Mouse (Mus musculus) right cerebral cortex, postnatal 10 days (tissue): ENCODE measurements around the gene Spaca4.
A peak's percentile ranks its signal among the peaks of the same experiment; 100 is the strongest.

Experiments used
- DNase-seq, 2 experiments: peaks; one replicate each; pipeline ENCODE4 v3.0.0; 2021; ENCODE audit warnings: low spot score in 2 of 2

Spaca4 gene

DNA sequence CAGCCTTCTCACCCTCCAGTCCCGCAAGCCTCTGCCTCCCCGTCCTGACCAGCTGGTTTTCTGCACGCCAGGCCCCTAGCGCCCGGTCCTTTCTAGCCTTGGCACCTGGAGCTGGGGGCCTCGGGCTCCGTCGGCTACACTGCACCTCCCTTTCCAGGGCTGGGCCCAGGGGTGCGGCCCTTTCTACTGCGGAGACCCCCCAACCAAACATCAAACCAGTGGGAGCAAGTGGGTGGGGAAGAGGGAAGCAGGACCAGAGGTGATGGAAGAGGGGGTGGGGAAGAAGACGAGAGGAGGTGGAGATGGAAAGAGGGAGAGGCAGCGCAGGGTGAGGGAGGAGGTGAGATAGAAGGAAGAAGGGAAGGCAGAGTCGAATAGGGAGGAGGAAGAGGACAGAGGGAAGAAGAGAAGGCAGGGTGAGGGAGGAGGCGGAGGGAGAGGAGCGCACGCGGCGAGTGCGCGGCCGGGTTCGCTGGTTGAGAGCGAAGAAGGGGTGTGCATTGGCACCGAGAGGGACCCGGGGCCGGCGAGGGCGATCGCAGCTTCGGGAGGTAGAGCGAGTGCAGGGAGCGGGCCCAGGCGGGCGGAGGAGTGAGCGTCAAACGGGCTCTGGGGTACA, 26.0 kb downstream of the Spaca4 start, which contains the start of gene Car11:
Car11 (plus strand) TSS at position 321 of the 619 bp plus-strand sequence.
- peak; percentile 71 to 81 for DNase-seq

DNA sequence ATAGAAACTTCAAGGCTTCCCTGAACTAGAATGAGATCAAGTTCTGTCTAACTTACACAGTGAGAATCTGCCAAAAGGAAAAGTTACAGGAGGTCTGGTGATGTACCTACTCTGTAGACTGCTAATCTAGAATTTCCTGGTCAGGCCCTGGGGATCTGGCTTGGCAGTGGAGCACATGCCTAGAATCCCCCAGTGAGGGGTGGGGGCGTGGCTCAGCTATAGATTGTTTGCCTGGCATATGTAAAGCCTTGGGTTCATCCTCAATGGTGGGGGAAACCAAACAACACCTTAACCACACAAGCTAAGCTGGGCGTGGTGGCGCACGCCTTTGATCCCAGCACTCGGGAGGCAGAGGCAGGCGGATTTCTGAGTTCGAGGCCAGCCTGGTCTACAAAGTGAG, 27.7 kb downstream of the Spaca4 start:
- DNase-seq, result no peak

GRCm38 (mm10) chr7:45695098-45695497, 30.5 kb downstream of the Spaca4 start:
- DNase-seq, result no peak

- DNase-seq, result no peak
Observed at GRCm38 (mm10) chr7:45693921-45694591, 31.6 kb downstream of the Spaca4 start, which contains the start of gene Sec1. Gene Sec1 (minus strand): TSS chr7:45694402.

- no peak for DNase-seq
Observed at GRCm38 (mm10) chr7:45692364-45692763, 33.2 kb downstream of the Spaca4 start.

GRCm38 (mm10) chr7:45689800-45690199, 35.8 kb downstream of the Spaca4 start:
- no peak for DNase-seq

DNA sequence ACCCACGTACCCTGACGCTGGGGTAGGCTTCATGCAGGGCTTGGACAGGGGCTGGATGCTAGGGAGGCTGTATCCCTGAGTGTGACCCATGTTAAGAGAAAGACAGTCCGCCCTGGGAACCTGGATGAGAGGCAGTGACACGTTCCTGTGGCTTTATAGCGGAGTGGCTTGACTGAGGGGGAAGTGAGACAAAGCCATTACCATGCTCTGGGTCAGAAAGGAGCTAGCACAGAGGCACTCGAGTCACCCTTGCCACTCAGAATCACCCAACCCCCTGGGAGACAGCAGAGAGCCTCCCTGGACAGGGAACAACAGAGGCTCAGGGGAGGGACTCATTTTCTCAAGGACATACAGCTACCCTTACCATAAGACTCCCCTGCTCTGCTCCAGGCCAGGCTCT, 36.5 kb downstream of the Spaca4 start:
- no peak for DNase-seq

- no peak for DNase-seq
Observed at GRCm38 (mm10) chr7:45686841-45687240, 38.8 kb downstream of the Spaca4 start.

- no peak for DNase-seq
Observed at GRCm38 (mm10) chr7:45685811-45686210, 39.8 kb downstream of the Spaca4 start.

DNA sequence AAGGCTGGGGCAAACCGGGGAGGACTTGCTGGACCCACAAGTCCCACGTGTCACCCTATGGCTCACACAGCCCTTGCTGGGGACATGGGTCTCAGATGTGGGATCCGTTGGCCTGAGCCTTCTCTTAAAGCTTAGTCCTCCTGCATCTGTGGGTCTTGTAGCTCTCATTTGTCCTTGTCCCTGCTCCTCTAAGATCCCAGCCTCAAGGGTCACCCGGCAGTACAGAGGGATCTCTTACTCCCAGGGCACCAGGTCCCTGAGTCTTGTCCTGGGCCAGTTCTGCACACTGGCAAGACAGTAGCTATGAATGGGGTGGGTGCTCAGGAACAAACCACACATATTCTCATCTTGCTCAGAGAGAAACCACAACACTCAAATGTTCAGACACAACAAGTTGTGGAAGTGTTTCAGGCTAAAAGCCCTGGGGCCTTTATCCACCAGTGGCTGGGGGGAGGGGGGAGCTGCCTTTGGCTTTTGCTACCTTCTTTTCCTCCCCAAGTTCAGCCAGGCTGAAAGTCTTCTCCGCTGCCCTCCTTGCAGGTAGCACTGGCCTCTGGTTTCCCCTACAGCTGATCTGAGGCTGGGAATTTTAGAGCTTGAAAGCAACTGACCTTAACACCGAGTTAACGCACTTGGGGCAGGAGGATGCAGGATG, 42.1 kb downstream of the Spaca4 start, which contains the start of gene Ntn5:
Ntn5 (plus strand) TSS at position 627 of the 655 bp plus-strand sequence.
- no peak for DNase-seq

GRCm38 (mm10) chr7:45682144-45683126, 43.2 kb downstream of the Spaca4 start:
- DNase-seq, result peak; percentile 89 to 92

DNA sequence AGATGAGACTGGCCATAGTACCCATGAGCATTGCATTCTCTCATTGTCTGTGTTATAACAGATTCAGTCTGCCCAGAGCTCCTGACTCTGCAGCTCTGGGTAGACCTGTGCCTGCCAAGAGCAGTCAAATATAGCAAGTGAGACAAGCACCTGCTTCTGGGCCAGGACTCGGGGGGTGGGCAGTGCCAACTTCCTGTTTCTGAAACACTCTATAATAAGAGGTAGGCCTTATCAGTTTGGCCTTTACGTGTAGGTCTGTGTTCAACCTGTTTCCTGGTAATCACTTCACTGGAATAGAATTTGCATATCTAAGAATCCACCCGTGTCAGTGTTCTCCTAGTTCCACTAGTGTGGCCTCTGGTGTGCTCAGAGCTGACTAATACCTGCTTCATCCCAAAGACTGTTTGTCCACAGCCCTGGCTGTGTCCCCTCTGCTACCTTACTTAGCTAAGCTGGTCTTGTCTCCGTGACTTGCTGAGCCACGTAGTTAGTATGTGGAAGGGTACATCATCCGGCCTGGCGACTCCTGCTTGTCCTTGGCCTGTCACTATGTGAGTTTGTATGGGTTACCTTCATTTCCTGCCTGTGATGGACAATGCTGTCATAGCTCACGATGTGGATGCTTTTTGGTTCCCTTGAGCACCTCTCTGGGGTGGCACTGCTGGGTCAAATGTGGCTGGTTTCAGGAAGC, 44.4 kb downstream of the Spaca4 start:
- no peak for DNase-seq

- no peak for DNase-seq
Observed at GRCm38 (mm10) chr7:45679966-45680621, 45.5 kb downstream of the Spaca4 start.

GRCm38 (mm10) chr7:45678513-45678912, 47.1 kb downstream of the Spaca4 start:
- no peak for DNase-seq

GRCm38 (mm10) chr7:45677627-45678295, 47.9 kb downstream of the Spaca4 start:
- DNase-seq, result no peak
